Mouse (Mus musculus) frontal cortex, postnatal 10 days (tissue): Measurements from ENCODE around the gene Usp43.

ENCODE experiments used
- DNase-seq, 2 experiments: peaks; one replicate each; pipeline ENCODE4 v3.0.0; 2022; ENCODE audit warnings: low spot score in 2 of 2, mixed read lengths in 1 of 2

Gene Usp43

GRCm38 (mm10) chr11:67921827-67922754, at the start of gene Usp43:
Gene Usp43, minus strand, starts transcription at chr11:67922153.
- peak in 1 of 2 experiments; percentile 29 for DNase-seq

- no peak for DNase-seq
Measured at GRCm38 (mm10) chr11:67967831-67968230, 45.9 kb upstream of the Usp43 start.

- DNase-seq: peak; percentile 83 to 91
Measured at GRCm38 (mm10) chr11:67965905-67966878, 44.2 kb upstream of the Usp43 start, which contains the start of gene Stx8. Gene Stx8, plus strand, starts transcription at chr11:67966193.

- peak; percentile 73 to 85 for DNase-seq
Measured at GRCm38 (mm10) chr11:67965242-67965883, 43.4 kb upstream of the Usp43 start, which contains the start of gene Cfap52. Gene Cfap52, minus strand, starts transcription at chr11:67965651.

- DNase-seq: no peak
Measured at GRCm38 (mm10) chr11:67964110-67964509, 42.2 kb upstream of the Usp43 start.

GRCm38 (mm10) chr11:67954413-67954812, 32.5 kb upstream of the Usp43 start:
- no peak for DNase-seq

GRCm38 (mm10) chr11:67953604-67954003, 31.7 kb upstream of the Usp43 start:
- DNase-seq: no peak

GRCm38 (mm10) chr11:67949475-67949874, 27.5 kb upstream of the Usp43 start:
- DNase-seq: no peak

- no peak for DNase-seq
Measured at GRCm38 (mm10) chr11:67948229-67948628, 26.3 kb upstream of the Usp43 start.

GRCm38 (mm10) chr11:67932156-67932555, 10.2 kb upstream of the Usp43 start:
- no peak for DNase-seq

GRCm38 (mm10) chr11:67926348-67927055, 4.5 kb upstream of the Usp43 start:
- DNase-seq: no peak

- peak in 1 of 2 experiments; percentile 17 for DNase-seq
Measured at GRCm38 (mm10) chr11:67925000-67925399, 3.0 kb upstream of the Usp43 start.

- DNase-seq: no peak
Measured at GRCm38 (mm10) chr11:67923720-67924119, 1.8 kb upstream of the Usp43 start.

- DNase-seq: peak; percentile 35 to 67
Measured at GRCm38 (mm10) chr11:67922755-67923125, 787 bp upstream of the Usp43 start.

- DNase-seq: no peak
Measured at GRCm38 (mm10) chr11:67921091-67921826, 694 bp downstream of the Usp43 start.

GRCm38 (mm10) chr11:67920226-67920960, 1.6 kb downstream of the Usp43 start:
- no peak for DNase-seq

- DNase-seq: no peak
Measured at GRCm38 (mm10) chr11:67919593-67919992, 2.4 kb downstream of the Usp43 start.

- DNase-seq: no peak
Measured at GRCm38 (mm10) chr11:67917126-67917525, 4.8 kb downstream of the Usp43 start.

- DNase-seq: no peak
Measured at GRCm38 (mm10) chr11:67911074-67911473, 10.9 kb downstream of the Usp43 start.
